Mouse (Mus musculus) lung, postnatal 36 days (tissue): ENCODE results near the gene Olfr1359.
A peak's percentile ranks its signal among the peaks of the same experiment; 100 is the strongest.
"Not testable (repeated sequence)": the region's sequence is repeated elsewhere in the genome, so short reads cannot be mapped to it uniquely, and the experiment has no call there.

Experiments
- DNase-seq: peaks from one replicate; pipeline ENCODE4 v3.0.0; 2022; ENCODE audit warnings: mixed read lengths

Gene Olfr1359

GRCm38 (mm10) chr13:21697811-21698210, at the start of gene Olfr1359:
TSS of gene Olfr1359 (plus strand) at chr13:21698111.
- DNase-seq, result no peak

GRCm38 (mm10) chr13:21663286-21663685, 34.6 kb upstream of the Olfr1359 start, which contains the start of gene Olfr1361:
TSS of gene Olfr1361 (minus strand) at chr13:21663386.
- DNase-seq, result no peak

- DNase-seq, result no peak
Observed at GRCm38 (mm10) chr13:21677305-21677704, 20.6 kb upstream of the Olfr1359 start, which contains the start of gene Olfr1360. TSS of gene Olfr1360 (minus strand) at chr13:21677405.

GRCm38 (mm10) chr13:21706669-21707068, 8.8 kb downstream of the Olfr1359 start:
- no peak for DNase-seq

GRCm38 (mm10) chr13:21710031-21710711, 12.3 kb downstream of the Olfr1359 start:
- peak; percentile 95 for DNase-seq

GRCm38 (mm10) chr13:21710821-21711525, 13.1 kb downstream of the Olfr1359 start:
- peak; percentile 87 for DNase-seq

- DNase-seq, result no peak
Observed at GRCm38 (mm10) chr13:21711698-21712097, 13.8 kb downstream of the Olfr1359 start.

- DNase-seq, result peak; percentile 84
Observed at GRCm38 (mm10) chr13:21714725-21715124, 16.8 kb downstream of the Olfr1359 start.

- DNase-seq, result no peak
Observed at GRCm38 (mm10) chr13:21715131-21715863, 17.4 kb downstream of the Olfr1359 start.

GRCm38 (mm10) chr13:21715864-21716539, 18.1 kb downstream of the Olfr1359 start, which contains the start of the genes Hist1h2bl and Hist1h2ai:
TSS of gene Hist1h2bl (minus strand) at chr13:21716143.
TSS of gene Hist1h2ai (plus strand) at chr13:21716422.
- DNase-seq, result peak; percentile 94

- peak; percentile 51 for DNase-seq
Observed at GRCm38 (mm10) chr13:21716540-21717391, 18.9 kb downstream of the Olfr1359 start.

- peak; percentile 90 for DNase-seq
Observed at GRCm38 (mm10) chr13:21717397-21718357, 19.8 kb downstream of the Olfr1359 start, which contains the start of gene Hist1h3h. TSS of gene Hist1h3h (plus strand) at chr13:21717659.

GRCm38 (mm10) chr13:21718381-21719080, 20.6 kb downstream of the Olfr1359 start:
- DNase-seq, result no peak

GRCm38 (mm10) chr13:21721107-21721756, 23.3 kb downstream of the Olfr1359 start:
- not testable (repeated sequence) for DNase-seq

GRCm38 (mm10) chr13:21721757-21722372, 24.0 kb downstream of the Olfr1359 start, which contains the start of gene Hist1h2bm:
TSS of gene Hist1h2bm (plus strand) at chr13:21722044.
- peak; percentile 85 for DNase-seq

GRCm38 (mm10) chr13:21722373-21722925, 24.5 kb downstream of the Olfr1359 start:
- no peak for DNase-seq

GRCm38 (mm10) chr13:21722993-21723836, 25.3 kb downstream of the Olfr1359 start:
- no peak for DNase-seq
